Mouse (Mus musculus) forebrain, embryonic 10.5 days (tissue): ENCODE results near the gene Ddx6. TPM values are rescaled to one million over a fixed set of nuclear protein-coding genes. Genes with fewer than 3 reads are reported as not detected.
"Not testable (repeated sequence)": the region's sequence is repeated elsewhere in the genome, so short reads cannot be mapped to it uniquely, and the experiment has no call there.

ENCODE experiments used
- DNase-seq: peaks from one replicate; pipeline ENCODE4 v3.0.0-alpha.2; 2017; ENCODE audit warnings: low spot score; ENCODE audit errors: extremely low spot score
- H3K27ac ChIP-seq: fragments of 300-500 bp; sonication (generic); 2 replicates; pipeline ENCODE4 v1.5.1; 2016; ENCODE audit warnings: mild to moderate bottlenecking
- H3K27me3 ChIP-seq: fragments of 300-500 bp; sonication (generic); 2 replicates; pipeline ENCODE4 v1.6.1; 2016; ENCODE audit warnings: mild to moderate bottlenecking; ENCODE audit not compliant: poor library complexity, severe bottlenecking
- H3K36me3 ChIP-seq: fragments of 300-500 bp; sonication (generic); replicated peaks from 2 replicates; pipeline ENCODE4 v1.6.1; 2016; ENCODE audit warnings: mild to moderate bottlenecking, moderate library complexity
- H3K4me1 ChIP-seq: fragments of 300-500 bp; sonication (generic); 2 replicates; pipeline ENCODE4 v1.6.1; 2016
- H3K4me3 ChIP-seq: fragments of 300-500 bp; sonication (generic); 2 replicates; pipeline ENCODE4 v1.5.1; 2016; ENCODE audit warnings: mild to moderate bottlenecking, moderate library complexity
- H3K9me3 ChIP-seq: fragments of 300-500 bp; sonication (generic); 2 replicates; pipeline ENCODE4 v1.6.1; 2016; ENCODE audit warnings: mild to moderate bottlenecking, moderate library complexity
- WGBS: fragments of 180-500 bp; shearing (Covaris S2); methylation state at CpG from one replicate; pipeline ENCODE4 v1.1.7; 2016; 5-methylcytosine and 5-hydroxymethylcytosine counted together
- polyA plus RNA-seq: library from polyadenylated mRNA; unstranded; fragments of >200 nt; fragmentation: Nextera tagmentation; extraction: Ambion mirVana; gene quantifications from 2 replicates; pipeline ENCODE4 v1.2.1, GENCODE M21; 2016

Ddx6 gene
- polyA plus RNA-seq, 1 experiment from 2014 or later = 21.0 TPM

DNA sequence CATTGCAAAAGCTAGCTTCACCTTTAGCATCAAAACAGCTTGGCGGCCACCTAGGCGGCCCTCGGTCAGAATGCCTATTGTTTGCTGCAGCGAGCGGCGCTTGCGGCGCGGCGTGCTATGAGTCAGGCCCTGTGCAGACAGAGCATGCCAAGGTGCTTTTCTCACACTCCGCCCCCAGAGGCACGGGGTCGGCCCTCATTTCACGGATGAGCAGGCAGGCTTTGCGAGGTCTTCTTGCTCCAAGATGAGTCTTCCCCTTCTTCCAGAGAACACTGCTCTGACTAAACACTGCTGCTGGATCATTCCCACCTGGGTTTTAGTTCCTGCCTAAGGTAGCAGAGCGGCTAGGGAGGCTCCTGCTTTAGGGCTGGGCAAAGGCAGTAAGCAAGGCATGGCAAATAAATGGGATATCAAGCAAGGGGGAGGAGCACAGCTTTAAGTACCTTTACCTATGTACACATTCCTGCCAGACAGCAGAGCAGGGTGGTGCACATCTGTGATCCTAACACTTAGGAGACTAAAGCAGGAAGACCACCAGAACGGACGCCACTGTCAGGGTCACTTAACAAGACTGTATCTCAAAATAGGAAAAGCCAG, 5.7 kb upstream of the Ddx6 start:
- peaks cover 40% of the 10 kb centered on the region for H3K4me1 ChIP-seq
- 3% methylated on average over 18 of the region's 18 CpGs for WGBS
- peak; percentile 70 for DNase-seq
- peaks cover 8% of the 10 kb centered on the region for H3K27me3 ChIP-seq
- 0 out of 2 replicates have a peak, but pooled peaks cover 4% of the 10 kb centered on the region for H3K36me3 ChIP-seq
- H3K27ac ChIP-seq = peak overlapping the region; percentile 76
- no peaks in the 10 kb centered on the region for H3K9me3 ChIP-seq
- peak overlapping the region; percentile 43 for H3K4me3 ChIP-seq

DNA sequence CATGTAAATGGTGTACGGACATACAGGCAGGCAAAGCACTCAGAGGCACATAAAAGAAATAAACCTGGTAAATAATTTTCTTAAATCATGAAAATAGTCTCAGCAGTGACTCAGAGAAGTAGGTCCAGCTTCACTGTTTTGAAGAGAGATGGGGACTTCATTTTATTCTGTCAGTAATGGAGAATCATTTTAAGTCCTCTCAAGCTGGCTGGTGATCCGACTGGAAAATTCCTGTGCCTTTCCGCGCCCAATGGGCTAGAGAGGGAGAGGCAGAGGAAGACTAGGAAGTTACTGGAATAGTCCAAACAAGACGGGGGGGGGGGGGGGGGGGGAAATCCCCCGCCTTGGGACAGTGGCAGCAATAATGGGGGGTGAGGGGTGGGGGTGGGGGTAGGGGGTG, 5.1 kb upstream of the Ddx6 start:
- Histone ChIP-seq H3K27ac (peak overlapping the region; percentile 76; the same call in 1 of the 2 replicates), H3K4me3 (peak overlapping the region; percentile 43), H3K9me3 (no peaks in the 10 kb centered on the region), H3K27me3 (peaks cover 8% of the 10 kb centered on the region), H3K4me1 (peaks cover 40% of the 10 kb centered on the region), H3K36me3 (0 out of 2 replicates have a peak, but pooled peaks cover 4% of the 10 kb centered on the region)
- no peak for DNase-seq
- WGBS = 21% methylated on average over 5 of the region's 6 CpGs

DNA sequence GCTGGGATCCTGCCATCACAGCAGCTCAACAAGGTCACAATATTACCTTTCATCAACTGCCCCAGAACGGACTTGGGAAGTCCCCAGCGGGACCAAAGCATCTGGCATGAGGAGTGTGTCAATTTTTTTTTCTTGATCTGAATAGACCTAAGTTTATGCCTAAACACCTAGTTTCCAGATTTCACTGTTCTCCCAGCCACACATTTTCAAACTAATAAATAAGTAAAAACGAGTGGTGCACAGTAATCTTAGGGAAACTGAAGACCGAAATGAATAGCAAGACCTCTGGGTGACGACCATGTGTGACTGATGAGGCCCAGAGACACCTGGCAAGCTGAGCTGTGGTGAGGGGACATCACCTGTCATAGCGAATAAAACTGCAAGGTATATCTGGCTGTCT, 3.9 kb upstream of the Ddx6 start:
- Histone ChIP-seq H3K27ac (no peak overlapping the region), H3K4me3 (no peak overlapping the region), H3K27me3 (peaks cover 8% of the 10 kb centered on the region), H3K36me3 (0 out of 2 replicates have a peak, but pooled peaks cover 4% of the 10 kb centered on the region), H3K4me1 (peaks cover 40% of the 10 kb centered on the region), H3K9me3 (no peaks in the 10 kb centered on the region)
- WGBS = 88% methylated on average over 6 of the region's 6 CpGs
- DNase-seq = no peak

DNA sequence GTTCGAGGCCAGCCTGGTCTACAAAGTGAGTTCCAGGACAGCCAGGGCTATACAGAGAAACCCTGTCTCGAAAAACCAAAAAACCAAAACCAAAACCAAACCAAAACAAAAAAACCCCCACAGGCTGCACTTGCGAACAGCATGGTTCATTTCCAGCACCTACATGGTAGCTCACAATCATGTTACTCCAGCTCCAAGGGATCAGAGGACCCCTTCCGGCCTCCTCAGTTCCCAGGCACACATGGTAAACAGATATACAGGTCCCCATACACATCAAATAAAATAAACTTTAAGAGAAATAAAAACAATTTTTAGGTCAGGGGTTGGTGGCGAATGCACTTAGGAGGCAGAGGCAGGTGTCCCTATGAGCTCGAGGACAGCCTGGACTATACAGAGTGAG, 1.9 kb upstream of the Ddx6 start:
- H3K27me3 ChIP-seq = peaks cover 5% of the 10 kb centered on the region
- peaks cover 58% of the 10 kb centered on the region for H3K4me1 ChIP-seq
- peak overlapping the region; percentile 99 for H3K4me3 ChIP-seq
- DNase-seq = no peak
- whole genome bisulfite sequencing = 70% methylated on average over 6 of the region's 6 CpGs
- peak overlapping the region; percentile 100 for H3K27ac ChIP-seq
- peaks cover 12% of the 10 kb centered on the region for H3K36me3 ChIP-seq
- H3K9me3 ChIP-seq = no peaks in the 10 kb centered on the region

DNA sequence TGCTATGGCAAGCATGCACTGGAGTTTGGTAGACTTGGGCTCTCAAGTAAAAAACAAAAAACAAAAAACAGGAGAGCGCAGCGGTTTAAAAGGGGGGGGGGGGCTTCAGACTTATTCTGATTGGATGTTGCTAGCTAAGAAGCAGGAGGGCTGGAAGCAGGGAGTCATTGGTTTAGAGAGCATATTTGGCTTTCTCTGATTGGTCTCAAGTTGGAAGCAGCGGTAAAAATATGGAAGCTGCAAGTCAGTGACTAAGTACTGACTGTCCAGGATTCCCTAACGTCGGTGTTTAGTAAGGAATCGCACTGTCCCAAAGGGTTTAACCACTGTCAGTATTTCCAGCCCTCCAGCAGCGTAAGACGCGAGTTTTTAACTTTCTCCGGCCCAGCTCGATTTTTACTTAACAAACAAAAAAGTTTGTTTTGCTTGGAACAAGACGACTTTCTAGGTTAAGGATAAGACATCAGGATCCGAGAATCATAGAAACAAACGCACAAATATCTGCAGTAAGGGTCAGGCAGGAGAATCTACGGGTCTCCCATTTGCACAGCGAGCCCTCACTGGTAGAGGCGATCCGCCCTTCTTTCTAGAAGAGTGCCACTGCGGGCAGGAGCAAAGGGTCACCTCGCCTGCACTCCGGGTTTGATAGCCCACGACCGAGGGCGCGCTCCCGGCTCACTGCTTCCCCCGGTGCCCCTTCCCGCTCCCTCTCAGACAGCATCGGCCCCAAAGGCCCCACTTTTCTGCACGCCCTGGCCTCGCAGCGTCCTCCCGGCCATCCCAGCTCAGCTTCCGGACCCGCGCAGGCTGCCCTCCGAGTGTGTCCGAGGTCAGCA, 1.0 kb upstream of the Ddx6 start:
- H3K4me3 ChIP-seq = peak overlapping the region; percentile 99
- H3K36me3 ChIP-seq = peaks cover 21% of the 10 kb centered on the region
- no peaks in the 10 kb centered on the region for H3K9me3 ChIP-seq
- peak; percentile 57 for DNase-seq
- under 1% methylated on average over 38 of the region's 38 CpGs for WGBS
- peak overlapping the region; percentile 100 for H3K27ac ChIP-seq
- peaks cover 54% of the 10 kb centered on the region for H3K4me1 ChIP-seq
- no peaks in the 10 kb centered on the region for H3K27me3 ChIP-seq

DNA sequence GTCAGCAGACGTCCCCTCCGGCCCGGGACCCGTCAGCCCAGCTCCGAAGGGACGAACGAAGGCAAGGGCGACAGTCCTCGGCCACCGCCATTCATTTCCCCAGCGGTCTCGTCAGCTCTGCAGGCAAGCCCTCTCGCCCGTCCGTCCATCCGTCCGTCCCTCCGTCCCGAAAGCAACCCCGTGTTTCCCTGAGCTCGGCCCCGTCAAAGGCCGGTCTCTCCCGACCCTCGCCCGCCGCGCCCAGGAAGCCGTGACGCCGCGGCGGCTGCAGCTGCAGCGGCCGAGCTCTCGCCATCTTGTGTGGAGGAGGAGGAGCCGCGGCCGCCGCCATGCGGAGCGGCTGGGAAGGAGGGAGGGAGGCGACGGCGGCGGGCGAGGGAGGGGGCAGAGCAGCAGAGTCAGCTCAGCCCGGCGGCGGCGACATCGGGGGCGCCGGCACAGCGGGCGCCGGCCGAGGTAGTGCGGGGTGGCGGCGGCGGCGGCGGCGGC, 358 bp upstream of the Ddx6 start:
- under 1% methylated on average over 45 of the region's 65 CpGs for WGBS

DNA sequence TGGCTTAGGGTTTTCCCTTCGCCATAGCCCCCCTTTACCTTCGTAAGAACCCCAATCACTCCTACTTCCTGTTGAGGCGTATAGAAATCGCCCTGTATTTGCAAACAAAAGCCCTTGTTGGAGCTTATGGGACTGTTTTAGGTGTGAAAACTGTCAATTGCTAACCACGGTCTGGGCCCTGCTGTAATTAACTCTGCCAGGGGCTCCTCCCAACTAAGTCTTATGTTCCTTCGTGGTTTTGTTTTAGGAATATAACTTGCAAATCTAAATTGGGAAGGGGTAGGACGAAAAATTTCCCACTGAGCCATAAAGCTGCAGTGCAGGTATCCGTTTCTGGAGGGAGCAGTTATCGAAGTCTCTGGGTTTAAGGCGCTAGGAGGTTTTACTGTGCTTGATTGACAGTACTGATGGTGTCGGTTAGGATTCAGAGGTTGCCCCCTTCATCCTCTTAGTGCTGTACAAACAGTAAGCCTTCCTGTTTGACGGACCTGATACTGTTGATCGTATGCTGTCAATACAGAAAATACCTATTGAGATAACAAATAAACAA, 999 bp downstream of the Ddx6 start:
- H3K9me3 ChIP-seq = no peaks in the 10 kb centered on the region
- under 1% methylated on average over 13 of the region's 13 CpGs for WGBS
- peaks cover 41% of the 10 kb centered on the region for H3K36me3 ChIP-seq
- peak overlapping the region; percentile 99 for H3K4me3 ChIP-seq
- DNase-seq = peak; percentile 28
- H3K27ac ChIP-seq = peak overlapping the region; percentile 100
- H3K27me3 ChIP-seq = no peaks in the 10 kb centered on the region
- H3K4me1 ChIP-seq = peaks cover 39% of the 10 kb centered on the region

More for the DNA sequence above, 358 bp upstream of the Ddx6 start:
- DNase-seq = peak; percentile 84
- no peaks in the 10 kb centered on the region for H3K27me3 ChIP-seq
- peak overlapping the region; percentile 99 for H3K4me3 ChIP-seq
- no peaks in the 10 kb centered on the region for H3K9me3 ChIP-seq
- H3K27ac ChIP-seq = peak overlapping the region; percentile 100
- peaks cover 50% of the 10 kb centered on the region for H3K4me1 ChIP-seq
- peaks cover 28% of the 10 kb centered on the region for H3K36me3 ChIP-seq

DNA sequence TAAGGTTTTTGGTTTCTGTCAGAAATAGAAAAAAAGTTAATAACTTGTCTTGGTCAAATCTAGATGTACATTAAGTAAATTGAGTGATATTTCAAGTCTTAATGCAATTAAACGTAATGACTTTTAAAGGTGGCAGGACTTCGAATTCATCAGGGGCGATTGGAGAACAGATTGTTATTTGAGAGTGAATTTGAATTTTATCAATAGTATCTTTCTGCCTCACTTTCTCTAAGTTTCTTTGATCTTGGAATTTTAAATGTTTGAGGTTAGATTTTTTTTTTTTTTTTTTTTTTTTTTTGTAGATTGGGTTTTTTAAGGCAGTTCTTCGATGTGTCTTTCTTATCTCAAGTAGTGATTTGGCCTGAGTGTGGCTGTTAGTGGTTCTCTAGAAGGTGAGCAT, 2.0 kb downstream of the Ddx6 start:
- 88% methylated on average over 4 of the region's 4 CpGs for WGBS
- H3K27me3 ChIP-seq = no peaks in the 10 kb centered on the region
- DNase-seq = no peak
- no peak overlapping the region for H3K27ac ChIP-seq
- H3K36me3 ChIP-seq = peaks cover 47% of the 10 kb centered on the region
- H3K9me3 ChIP-seq = no peaks in the 10 kb centered on the region
- H3K4me3 ChIP-seq = peak overlapping the region; percentile 99
- peaks cover 36% of the 10 kb centered on the region for H3K4me1 ChIP-seq

DNA sequence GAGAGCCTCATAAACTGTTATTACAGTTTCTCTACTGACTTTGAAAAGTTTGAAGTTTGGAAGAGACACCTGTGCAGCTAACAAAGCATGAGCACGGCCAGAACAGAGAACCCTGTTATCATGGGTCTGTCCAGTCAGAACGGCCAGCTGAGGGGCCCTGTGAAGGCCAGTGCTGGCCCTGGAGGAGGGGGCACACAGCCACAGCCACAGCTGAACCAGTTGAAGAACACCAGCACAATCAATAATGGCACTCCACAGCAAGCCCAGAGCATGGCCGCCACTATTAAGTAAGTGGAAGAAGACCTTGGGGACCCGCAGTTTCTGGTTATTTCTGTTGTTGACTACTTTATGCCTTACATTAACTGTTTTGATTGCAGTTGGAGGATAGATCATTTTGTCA, 2.6 kb downstream of the Ddx6 start:
- Histone ChIP-seq H3K9me3 (no peaks in the 10 kb centered on the region), H3K27me3 (no peaks in the 10 kb centered on the region), H3K4me3 (peak overlapping the region; percentile 99; the same call in 1 of the 2 replicates), H3K36me3 (peaks cover 54% of the 10 kb centered on the region), H3K4me1 (peaks cover 36% of the 10 kb centered on the region), H3K27ac (no peak overlapping the region)
- 83% methylated on average over 4 of the region's 4 CpGs for WGBS
- no peak for DNase-seq

DNA sequence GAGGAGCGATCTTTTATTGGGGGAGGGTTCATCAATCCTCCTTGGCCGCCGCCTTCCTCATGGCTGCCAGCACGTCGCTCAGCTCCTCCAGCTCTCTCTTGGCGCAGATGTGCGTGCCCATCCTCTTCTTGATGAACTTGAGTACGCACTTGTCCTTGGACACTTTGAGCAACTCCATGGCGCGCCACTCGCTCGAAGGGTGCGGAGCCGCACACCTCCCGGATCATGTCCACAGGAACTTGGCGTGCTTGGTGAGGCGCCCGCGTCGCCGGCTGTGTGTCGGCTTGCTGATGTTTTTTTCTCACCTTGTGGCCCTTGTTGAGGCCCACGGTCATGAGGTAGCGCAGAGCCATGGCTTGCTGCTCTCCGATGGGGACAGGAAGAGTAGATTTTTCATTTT, 5.7 kb downstream of the Ddx6 start:
- WGBS = 97% methylated on average over 25 of the region's 25 CpGs
- H3K36me3 ChIP-seq = peaks cover 84% of the 10 kb centered on the region
- no peaks in the 10 kb centered on the region for H3K27me3 ChIP-seq
- no peak for DNase-seq
- H3K4me3 ChIP-seq = no peak overlapping the region
- no peak overlapping the region for H3K27ac ChIP-seq
- H3K4me1 ChIP-seq = peaks cover 27% of the 10 kb centered on the region
- H3K9me3 ChIP-seq = no peaks in the 10 kb centered on the region

DNA sequence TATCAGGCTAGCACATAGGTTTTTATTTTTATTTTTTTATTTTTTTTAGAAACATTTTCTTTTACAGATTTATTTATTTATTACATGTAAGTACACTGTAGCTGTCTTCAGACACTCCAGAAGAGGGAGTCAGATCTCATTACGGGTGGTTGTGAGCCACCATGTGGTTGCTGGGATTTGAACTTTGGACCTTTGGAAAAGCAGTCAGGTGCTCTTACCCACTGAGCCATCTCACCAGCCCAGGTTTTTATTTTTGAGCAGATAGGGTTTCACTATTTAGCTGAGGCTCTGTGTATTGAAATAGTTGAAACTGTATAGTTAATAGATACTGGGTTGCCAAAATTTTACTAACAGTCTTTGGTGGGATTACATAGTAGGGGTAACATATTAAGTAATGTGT, 8.4 kb downstream of the Ddx6 start:
- H3K4me3 ChIP-seq, H3K27me3 ChIP-seq, H3K4me1 ChIP-seq, H3K9me3 ChIP-seq, DNase-seq, H3K27ac ChIP-seq: not testable (repeated sequence)
- 97% methylated on average over 1 of the region's 1 CpGs for WGBS
- H3K36me3 ChIP-seq = peaks cover 100% of the 10 kb centered on the region

DNA sequence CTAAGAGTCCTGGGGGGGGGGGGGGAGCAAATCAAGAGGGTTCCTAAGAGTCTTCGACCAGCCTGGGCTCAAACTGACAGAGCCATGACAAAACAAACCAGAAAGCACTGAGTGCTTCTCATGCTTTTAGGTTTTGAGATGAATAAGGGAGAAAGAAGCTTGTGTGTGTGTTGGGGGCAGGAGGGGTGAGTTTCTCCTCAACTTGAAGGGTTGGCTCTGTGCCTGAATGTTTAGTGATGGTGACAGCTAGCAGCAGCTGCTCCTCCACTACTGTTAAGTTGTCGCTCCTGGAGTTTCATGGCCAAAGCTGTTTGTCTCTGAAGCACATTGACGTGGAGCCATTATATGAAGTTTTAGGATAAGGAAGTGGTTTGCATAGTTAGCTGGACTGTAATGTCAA, 16.4 kb downstream of the Ddx6 start:
- no peaks in the 10 kb centered on the region for H3K9me3 ChIP-seq
- peaks cover 100% of the 10 kb centered on the region for H3K36me3 ChIP-seq
- H3K27me3 ChIP-seq = no peaks in the 10 kb centered on the region
- WGBS = 93% methylated on average over 3 of the region's 3 CpGs
- no peak overlapping the region for H3K27ac ChIP-seq
- no peak overlapping the region for H3K4me3 ChIP-seq
- no peaks in the 10 kb centered on the region for H3K4me1 ChIP-seq
- no peak for DNase-seq

DNA sequence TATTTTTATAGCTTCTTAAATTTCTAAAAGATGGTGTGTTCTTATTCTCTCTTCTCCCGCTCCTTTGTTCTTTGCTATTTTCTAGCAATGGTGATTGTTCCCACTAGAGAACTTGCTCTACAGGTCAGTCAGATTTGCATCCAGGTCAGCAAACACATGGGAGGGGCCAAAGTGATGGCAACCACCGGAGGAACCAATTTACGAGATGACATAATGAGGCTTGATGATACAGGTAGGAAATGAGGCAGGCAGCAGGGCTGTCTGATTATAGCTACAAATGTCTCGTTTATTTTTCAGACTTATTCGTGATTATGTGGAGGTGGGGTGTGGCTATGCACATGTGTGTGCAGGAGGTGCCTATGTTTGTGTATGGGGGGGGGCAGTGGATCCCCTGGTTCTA, 19.7 kb downstream of the Ddx6 start:
- no peak overlapping the region for H3K4me3 ChIP-seq
- H3K27me3 ChIP-seq = no peaks in the 10 kb centered on the region
- H3K4me1 ChIP-seq = no peaks in the 10 kb centered on the region
- no peaks in the 10 kb centered on the region for H3K9me3 ChIP-seq
- DNase-seq = no peak
- 85% methylated on average over 5 of the region's 5 CpGs for WGBS
- peaks cover 100% of the 10 kb centered on the region for H3K36me3 ChIP-seq
- H3K27ac ChIP-seq = no peak overlapping the region
